Mouse (Mus musculus) CH12.LX (cell line): Measurements from ENCODE around the gene 4930402H24Rik. TPM values are rescaled to one million over a fixed set of nuclear protein-coding genes. Genes with fewer than 3 reads are reported as not detected.

ENCODE experiments used
- DNase-seq: peaks from one replicate; pipeline ENCODE4 v3.0.0-alpha.2; 2013; ENCODE audit errors: extremely low read depth
- H3K27ac ChIP-seq: 2 replicates; pipeline ENCODE4 v1.5.1; 2012; ENCODE audit warnings: low read depth, mild to moderate bottlenecking, control low read depth, moderate library complexity; ENCODE audit not compliant: insufficient read depth
- H3K27me3 ChIP-seq: replicated peaks from 2 replicates; pipeline ENCODE3; 2012; ENCODE audit warnings: inconsistent platforms
- H3K36me3 ChIP-seq, 2 experiments: replicated peaks in 1 of 2; 2 replicates each; pipeline versions ENCODE3 to v1.6.1; 2012; ENCODE audit warnings: inconsistent platforms in 1 of 2, low read length in 1 of 2, mild to moderate bottlenecking in 1 of 2, mixed read lengths in 1 of 2, moderate library complexity in 1 of 2; ENCODE audit not compliant: control insufficient read depth in 1 of 2, insufficient read depth in 1 of 2
- H3K4me1 ChIP-seq, 2 experiments: 2 replicates each; pipeline ENCODE4 v1.6.1; 2012; ENCODE audit warnings: inconsistent platforms in 1 of 2, moderate library complexity in 1 of 2; ENCODE audit not compliant: insufficient read depth in 2 of 2, control insufficient read depth in 1 of 2
- H3K4me2 ChIP-seq: 2 replicates; pipeline ENCODE4 v1.6.1; 2012; ENCODE audit warnings: low read depth, mild to moderate bottlenecking, control low read depth; ENCODE audit not compliant: poor library complexity, insufficient read depth, severe bottlenecking
- H3K4me3 ChIP-seq, 3 experiments: fragments of 150-350 bp in 1 of 3; sonication (generic) in 1 of 3; replicated peaks in 1 of 3; 2 replicates each; pipeline versions ENCODE3 to v1.5.1; 2011 to 2012; ENCODE audit warnings: low read depth in 2 of 3, low read length in 2 of 3, mild to moderate bottlenecking in 2 of 3, moderate library complexity in 2 of 3, control low read depth in 1 of 3, improper control_type of control experiment in 1 of 3, inconsistent platforms in 1 of 3, mixed read lengths in 1 of 3; ENCODE audit not compliant: poor library complexity in 1 of 3
- H3K79me2 ChIP-seq: replicated peaks from 2 replicates; pipeline ENCODE4 v1.6.1; 2012; ENCODE audit warnings: mild to moderate bottlenecking, moderate library complexity; ENCODE audit not compliant: control insufficient read depth, poor library complexity, insufficient read depth, severe bottlenecking; ENCODE audit errors: extremely low read depth
- H3K9ac ChIP-seq: 2 replicates; pipeline ENCODE4 v1.6.1; 2012; ENCODE audit warnings: low read depth, mild to moderate bottlenecking, control low read depth, moderate library complexity; ENCODE audit not compliant: insufficient read depth
- H3K9me3 ChIP-seq: replicated peaks from 2 replicates; pipeline ENCODE3; 2012; ENCODE audit warnings: low read length, inconsistent platforms, mixed read lengths
- BHLHE40 ChIP-seq: IDR thresholded peaks from 2 replicates; pipeline ENCODE4 v1.6.1; 2011; ENCODE audit warnings: mild to moderate bottlenecking, low read depth, low read length, improper control_type of control experiment
- CHD1 ChIP-seq: IDR thresholded peaks from 2 replicates; pipeline ENCODE4 v1.6.1; 2012; ENCODE audit warnings: low read depth, low read length, improper control_type of control experiment, inconsistent platforms
- CTCF ChIP-seq, 2 experiments: IDR thresholded peaks in 1 of 2; conservative IDR thresholded peaks in 1 of 2; 2 replicates each; pipeline ENCODE4 v1.5.1; 2011 to 2012; ENCODE audit warnings: low read depth in 2 of 2, low read length in 2 of 2, improper control_type of control experiment in 1 of 2, inconsistent platforms in 1 of 2, mild to moderate bottlenecking in 1 of 2, moderate library complexity in 1 of 2
- ELF1 ChIP-seq: IDR thresholded peaks from 2 replicates; pipeline ENCODE4 v1.6.1; 2014; ENCODE audit warnings: low read depth, mild to moderate bottlenecking, inconsistent platforms, low read length, improper control_type of control experiment
- EP300 ChIP-seq: IDR thresholded peaks from 2 replicates; pipeline ENCODE4 v1.6.1; 2011; ENCODE audit warnings: low read length, improper control_type of control experiment
- ETS1 ChIP-seq: conservative IDR thresholded peaks from 2 replicates; pipeline ENCODE4 v1.6.1; 2012; ENCODE audit warnings: low read depth, mild to moderate bottlenecking, inconsistent platforms, low read length, improper control_type of control experiment, moderate library complexity
- HCFC1 ChIP-seq: IDR thresholded peaks from 2 replicates; pipeline ENCODE4 v1.6.1; 2012; ENCODE audit warnings: low read depth, mild to moderate bottlenecking, inconsistent platforms, low read length, improper control_type of control experiment
- JUND ChIP-seq: conservative IDR thresholded peaks from 2 replicates; pipeline ENCODE4 v1.6.1; 2011; ENCODE audit warnings: low read depth, low read length, improper control_type of control experiment
- MAFK ChIP-seq: IDR thresholded peaks from 2 replicates; pipeline ENCODE4 v1.6.1; 2011; ENCODE audit warnings: low read length, improper control_type of control experiment; ENCODE audit not compliant: insufficient replicate concordance
- MAX ChIP-seq: IDR thresholded peaks from 2 replicates; pipeline ENCODE4 v1.6.1; 2011; ENCODE audit warnings: low read length, improper control_type of control experiment
- MAZ ChIP-seq: IDR thresholded peaks from 2 replicates; pipeline ENCODE4 v1.6.1; 2012; ENCODE audit warnings: low read depth, mild to moderate bottlenecking, inconsistent platforms, low read length, improper control_type of control experiment, moderate library complexity
- MXI1 ChIP-seq: IDR thresholded peaks from 2 replicates; pipeline ENCODE4 v1.6.1; 2011; ENCODE audit warnings: mild to moderate bottlenecking, low read depth, low read length, improper control_type of control experiment
- NELFE ChIP-seq: IDR thresholded peaks from 2 replicates; pipeline ENCODE4 v1.6.1; 2011; ENCODE audit warnings: low read depth, low read length, improper control_type of control experiment
- NRF1 ChIP-seq: IDR thresholded peaks from 2 replicates; pipeline ENCODE4 v1.6.1; 2014; ENCODE audit warnings: low read depth, mild to moderate bottlenecking, inconsistent platforms, low read length, improper control_type of control experiment, moderate library complexity
- PAX5 ChIP-seq: IDR thresholded peaks from 2 replicates; pipeline ENCODE4 v1.6.1; 2012; ENCODE audit warnings: low read length, inconsistent platforms, mixed read lengths
- POLR2A ChIP-seq: IDR thresholded peaks from 2 replicates; pipeline ENCODE4 v1.6.1; 2011; ENCODE audit warnings: low read depth, mild to moderate bottlenecking, improper control_type of control experiment, low read length
- POLR2AphosphoS2 ChIP-seq: IDR thresholded peaks from 2 replicates; pipeline ENCODE4 v1.6.1; 2011; ENCODE audit warnings: low read depth, low read length, improper control_type of control experiment
- RAD21 ChIP-seq: IDR thresholded peaks from 2 replicates; pipeline ENCODE4 v1.6.1; 2011; ENCODE audit warnings: low read depth, mild to moderate bottlenecking, low read length, improper control_type of control experiment, moderate library complexity
- RCOR1 ChIP-seq: conservative IDR thresholded peaks from 2 replicates; pipeline ENCODE4 v1.6.1; 2012; ENCODE audit warnings: low read depth, mild to moderate bottlenecking, inconsistent platforms, low read length, improper control_type of control experiment
- TBP ChIP-seq: conservative IDR thresholded peaks from 2 replicates; pipeline ENCODE4 v1.6.1; 2011; ENCODE audit warnings: low read depth, low read length, improper control_type of control experiment
- USF2 ChIP-seq: conservative IDR thresholded peaks from 2 replicates; pipeline ENCODE4 v1.6.1; 2011; ENCODE audit warnings: low read depth, low read length, improper control_type of control experiment
- ZMIZ1 ChIP-seq: IDR thresholded peaks from 2 replicates; pipeline ENCODE4 v1.6.1; 2012; ENCODE audit warnings: low read depth, mild to moderate bottlenecking, inconsistent platforms, low read length, improper control_type of control experiment
- ZNF384 ChIP-seq: IDR thresholded peaks from 2 replicates; pipeline ENCODE4 v1.6.1; 2012; ENCODE audit warnings: low read depth, low read length, improper control_type of control experiment, inconsistent platforms
- dilution Hi-C: fragments of 300-500 bp; cut with MboI; formaldehyde crosslinking; loops from 2 replicates; pipeline ENCODE4 v1.14.3; 2020; ENCODE audit warnings: low sequenced_read_pairs; ENCODE audit not compliant: extremely low pct_unique_long_range_greater_than_20kb, extremely low pct_ligation_motif_present
- in situ Hi-C: fragments of 300-500 bp; cut with MboI; formaldehyde crosslinking; loops from 3 replicates; pipeline ENCODE4 v1.14.3; 2019; ENCODE audit warnings: low sequenced_read_pairs, low pct_ligation_motif_present, low pct_unique_long_range_greater_than_20kb, mixed read lengths
- polyA plus RNA-seq: library from polyadenylated mRNA; unstranded; fragments of >175 nt; gene quantifications from 2 replicates; pipeline ENCODE4 v1.2.1, GENCODE M21; 2012; ENCODE audit warnings: low read depth; ENCODE audit not compliant: insufficient read length
- total RNA-seq, 2 experiments: library from RNA; depleted of rRNA; stranded (reverse); fragments of 300-350 nt in 1 of 2; fragments of >200 nt in 1 of 2; gene quantifications; 2 replicates each; pipeline ENCODE4 v1.2.3; 2012 to 2014

The 4930402H24Rik gene
- total and polyA plus RNA-seq, 3 experiments, result 4.2 to 4.8 (median 4.2) TPM

DNA sequence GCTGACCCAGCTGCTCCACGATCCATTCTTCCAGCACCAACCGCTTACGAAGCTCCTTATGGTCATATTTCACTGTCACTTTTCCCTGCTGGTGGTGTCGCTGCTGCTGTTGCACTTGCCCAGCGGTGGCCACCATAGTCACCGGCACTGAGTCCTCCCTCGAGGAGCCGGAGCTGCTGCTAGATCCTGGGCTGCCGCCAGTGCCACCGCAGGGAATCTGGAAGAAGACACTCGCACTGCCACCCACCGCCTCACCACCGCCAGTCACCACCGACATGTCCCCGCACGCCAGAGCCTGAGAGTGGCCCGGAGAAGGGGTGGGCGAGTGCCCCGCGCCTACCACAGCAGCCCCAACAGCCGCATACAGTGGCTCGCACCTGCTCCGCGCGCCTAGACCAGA is 102.5 kb downstream of the 4930402H24Rik start:
- peaks cover 5 to 15% of the 10 kb centered on the region in 2 experiments for H3K36me3 ChIP-seq
- no peaks in the 10 kb centered on the region for H3K27me3 ChIP-seq
- H3K4me3 ChIP-seq, result no peak overlapping the region
- no peaks in the 10 kb centered on the region for H3K9me3 ChIP-seq
- no peak overlapping the region for H3K9ac ChIP-seq
- peaks cover 0 to 3% of the 10 kb centered on the region in 2 experiments; a peak in 1 of 4 replicates for H3K4me1 ChIP-seq
- in situ Hi-C loops, result no loop called here
- H3K79me2 ChIP-seq, result no peaks in the 10 kb centered on the region
- DNase-seq, result no peak
- no peak for TF ChIP-seq ZNF384
- TF ChIP-seq POLR2AphosphoS2, result no peak
- no peak for TF ChIP-seq RAD21
- no peak for TF ChIP-seq ETS1
- TF ChIP-seq POLR2A, result no peak
- no peak for TF ChIP-seq CHD1
- no peak for TF ChIP-seq MAX
- TF ChIP-seq ZMIZ1, result no peak
- no peak for TF ChIP-seq PAX5
- no peak for TF ChIP-seq MAFK
- no peak for TF ChIP-seq JUND
- TF ChIP-seq BHLHE40, result no peak
- TF ChIP-seq MXI1, result no peak
- TF ChIP-seq EP300, result no peak
- TF ChIP-seq TBP, result no peak
- no peak for TF ChIP-seq NRF1
- no peak for TF ChIP-seq ELF1
- TF ChIP-seq RCOR1, result no peak
- TF ChIP-seq, all 38 proteins: peak for 0
- Histone ChIP-seq H3K4me2 (no peak overlapping the region), H3K27ac (no peak overlapping the region)
- dilution Hi-C loops, result no loop called here

DNA sequence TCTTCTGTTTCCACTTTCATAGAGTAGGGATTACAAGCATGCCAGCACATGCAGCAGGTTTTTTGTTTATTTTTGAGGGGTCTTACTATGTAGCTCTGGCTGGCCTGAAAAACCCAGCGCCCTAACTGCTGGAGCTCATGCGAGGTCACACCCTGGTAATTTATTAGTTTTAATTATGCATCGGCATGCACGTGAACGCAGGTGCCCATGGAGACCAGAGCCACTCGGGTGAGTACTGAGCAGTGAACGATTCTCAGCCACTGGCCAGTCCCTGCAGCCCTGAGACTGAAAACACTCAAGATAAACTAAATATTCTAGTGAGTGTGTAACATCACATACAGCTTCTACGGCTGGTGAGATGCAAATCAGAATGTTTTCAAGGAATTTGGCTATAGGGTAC is 110.5 kb downstream of the 4930402H24Rik start:
- Histone ChIP-seq H3K27ac (no peak overlapping the region), H3K4me2 (no peak overlapping the region), H3K4me1 (peaks cover 0 to 3% of the 10 kb centered on the region in 2 experiments; a peak in 1 of 4 replicates), H3K9ac (no peak overlapping the region), H3K79me2 (no peaks in the 10 kb centered on the region), H3K36me3 (no peaks in the 10 kb centered on the region), H3K4me3 (no peak overlapping the region), H3K27me3 (no peaks in the 10 kb centered on the region), H3K9me3 (no peaks in the 10 kb centered on the region)
- TF ChIP-seq CTCF (conservative IDR thresholded peaks at IDR 0.05 in 1 of 2, IDR thresholded peaks at IDR 0.05 in 1 of 2; ENCODE audit: low read depth in 2 of 2, low read length in 2 of 2) (no peak), USF2 (no peak), HCFC1 (no peak), MAZ (no peak), NELFE (no peak), RAD21 (no peak), ZNF384 (no peak)
- in situ Hi-C loops (no loop called here), dilution Hi-C loops (no loop called here)
- no peak for DNase-seq
